Mouse (Mus musculus) cerebellum, adult 11-12 months (tissue): ENCODE measurements at regions not wholly inside any gene's neighbourhood (a gene's known extent, or its start where the extent isn't known, plus 50 kb on each side); places are given as distances from the start of the nearest gene placed in this dataset.
A peak's percentile ranks its signal among the peaks of the same experiment; 100 is the strongest.

Experiments used
- DNase-seq: peaks from one replicate; pipeline ENCODE4 v3.0.0; 2022

DNA sequence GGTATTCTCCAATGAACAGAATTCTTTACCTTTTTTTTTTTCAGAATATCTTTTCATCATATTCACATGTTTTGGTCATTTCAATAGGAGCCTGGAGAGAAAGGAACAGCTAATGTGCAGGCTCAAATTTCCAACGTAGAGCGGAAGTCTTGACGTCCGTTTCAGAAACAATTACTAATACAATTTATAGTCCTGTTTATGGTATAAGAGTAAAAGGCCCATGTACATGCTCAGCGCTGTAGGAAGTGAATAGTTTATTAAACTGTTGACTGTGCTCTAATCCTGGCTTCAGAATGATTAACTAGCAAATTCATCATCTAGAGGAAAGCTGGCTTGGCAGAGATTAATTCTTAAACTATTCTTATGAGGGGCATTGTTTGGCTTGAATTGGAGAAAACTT, 142.1 kb downstream of the Pik3r1 start:
- no peak for DNase-seq

DNA sequence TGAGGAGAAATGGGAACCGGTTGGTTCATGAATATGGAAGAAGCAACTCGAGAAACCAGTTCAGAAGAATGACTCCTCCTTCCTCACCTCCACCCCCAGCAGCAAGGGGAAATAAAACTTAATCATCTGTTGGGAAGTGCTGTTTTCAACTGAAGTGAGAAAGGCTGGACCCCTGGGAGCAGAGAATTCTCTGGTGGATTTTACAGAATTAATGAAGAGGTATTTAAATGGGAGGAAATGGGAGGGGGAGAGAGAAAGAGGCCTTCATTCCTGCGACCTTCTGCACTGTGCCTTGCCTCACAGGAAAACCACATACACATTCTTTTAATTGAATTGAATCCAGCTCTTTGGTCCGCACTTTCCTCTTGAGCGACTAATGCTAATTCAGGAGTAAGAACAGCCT, 143.8 kb downstream of the Pik3r1 start:
- no peak for DNase-seq

DNA sequence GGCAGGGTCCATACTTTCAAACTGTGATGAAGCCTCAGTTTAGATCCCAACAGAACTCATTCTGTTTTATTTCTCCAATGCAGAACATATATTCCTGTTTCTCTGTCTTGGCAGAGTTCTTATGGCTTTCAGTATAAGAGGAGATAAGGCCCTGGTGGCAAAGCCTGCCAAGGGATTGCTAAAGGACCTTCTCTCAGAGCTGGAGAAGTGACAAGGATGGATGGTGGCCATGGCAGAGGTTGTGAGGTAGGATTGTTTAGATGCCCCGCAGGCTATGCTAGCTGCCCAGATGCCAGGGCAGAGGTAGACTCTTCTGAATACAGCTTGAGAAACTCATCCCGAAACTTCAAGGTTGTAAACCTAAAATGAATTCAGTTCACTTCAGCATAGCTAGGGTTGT, 145.4 kb downstream of the Pik3r1 start:
- DNase-seq = no peak

DNA sequence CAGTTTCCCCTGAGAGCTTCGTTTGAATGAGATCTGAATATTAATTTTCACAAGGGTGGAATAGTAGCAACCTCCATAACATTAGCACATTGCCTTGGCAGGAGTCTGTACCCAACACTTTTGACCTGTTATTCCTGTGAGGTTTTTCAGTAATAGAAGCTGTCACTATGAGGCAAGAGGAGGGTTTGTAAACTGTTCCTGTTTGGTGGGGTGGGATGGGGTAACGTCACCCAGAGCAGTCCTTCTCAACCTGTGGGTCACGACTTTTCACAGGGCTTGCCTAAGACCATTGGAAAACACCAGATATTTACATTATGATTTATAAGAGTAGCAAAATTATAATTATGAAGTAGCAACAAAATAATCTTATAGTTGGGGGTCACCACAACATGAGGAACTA, 147.4 kb downstream of the Pik3r1 start:
- DNase-seq = no peak

DNA sequence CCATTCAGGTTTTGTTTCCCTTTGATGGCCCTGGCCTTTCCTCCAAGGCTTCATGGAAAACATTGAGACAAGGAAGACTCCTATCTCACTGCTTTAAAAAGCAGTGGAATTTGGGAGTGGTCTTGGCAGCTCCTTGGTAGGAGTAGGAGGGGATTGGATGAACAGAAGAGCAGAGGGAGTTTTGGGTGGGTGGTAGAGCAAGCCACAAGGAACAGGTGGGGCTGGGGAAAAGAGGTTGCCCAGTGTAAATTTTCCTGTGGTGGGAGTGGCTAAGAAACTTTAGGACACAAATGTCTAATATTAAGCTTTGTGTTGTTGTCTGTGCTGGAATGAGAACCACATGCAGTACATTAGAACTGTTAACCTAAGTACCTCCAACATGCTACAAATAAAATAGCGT, 148.9 kb downstream of the Pik3r1 start:
- DNase-seq = no peak

DNA sequence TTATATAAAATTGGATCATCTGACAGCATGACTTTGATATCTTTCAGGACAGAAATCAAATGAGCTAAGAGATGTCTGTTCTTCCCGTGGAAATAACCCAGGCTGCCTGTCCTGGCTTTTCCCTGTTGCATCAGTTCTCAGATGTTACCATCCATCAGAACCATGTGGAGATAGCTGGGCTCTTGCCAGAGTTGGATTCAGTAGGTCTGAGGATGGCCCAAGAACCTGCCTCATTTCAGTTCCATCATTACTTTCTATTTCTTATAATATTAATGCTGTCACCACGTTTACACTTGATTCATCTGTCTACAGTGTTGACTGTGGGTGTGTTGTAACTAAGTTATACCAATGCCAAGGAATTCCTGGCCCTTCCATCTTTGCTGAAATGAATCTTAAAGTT, 155.2 kb downstream of the Pik3r1 start:
- DNase-seq = no peak

DNA sequence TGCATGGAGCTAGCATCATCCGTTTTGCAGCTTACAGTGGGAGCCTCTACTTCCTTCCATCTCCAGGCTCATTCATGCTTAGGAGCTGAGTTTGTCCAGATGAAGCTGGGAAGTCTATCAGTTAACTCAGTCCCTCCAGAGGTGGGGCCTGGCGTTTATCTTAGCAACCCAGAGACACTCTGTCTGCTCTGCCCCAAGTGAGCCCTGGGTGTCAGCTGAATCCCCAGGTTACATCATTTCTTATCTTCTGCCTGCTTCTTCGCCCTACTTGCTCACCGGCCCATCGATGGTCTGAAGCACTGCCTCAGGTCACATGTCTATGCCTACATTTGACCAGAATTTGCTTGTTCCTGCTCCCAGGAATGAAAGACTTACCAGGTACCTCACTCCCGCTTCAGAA, 156.3 kb downstream of the Pik3r1 start:
- DNase-seq = no peak

DNA sequence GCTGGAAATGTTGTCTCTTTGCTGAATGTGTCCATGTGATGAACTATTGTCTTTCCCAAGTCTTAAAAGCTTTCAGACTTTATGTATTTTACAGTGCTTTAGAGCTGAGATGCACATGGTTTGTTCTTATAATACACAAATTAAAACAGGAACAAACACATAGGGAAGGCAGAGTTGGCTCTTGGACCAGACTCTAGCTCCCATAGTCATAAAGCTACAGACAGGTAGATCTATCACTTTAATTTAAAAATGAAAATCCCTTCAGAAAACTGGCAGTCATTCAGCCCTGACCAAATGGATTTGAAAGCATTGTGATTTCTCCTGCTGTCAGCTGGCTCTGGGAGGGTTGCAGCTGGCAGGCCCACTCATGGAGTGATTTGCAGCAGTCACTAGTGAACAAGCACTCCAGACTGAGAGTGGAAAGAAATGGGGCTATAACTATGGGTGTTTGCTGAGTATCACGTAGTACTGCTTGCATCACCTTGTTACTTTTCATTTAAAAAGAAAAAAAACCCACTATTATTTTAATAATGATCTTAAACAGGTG, 161.8 kb downstream of the Pik3r1 start:
- DNase-seq = no peak

DNA sequence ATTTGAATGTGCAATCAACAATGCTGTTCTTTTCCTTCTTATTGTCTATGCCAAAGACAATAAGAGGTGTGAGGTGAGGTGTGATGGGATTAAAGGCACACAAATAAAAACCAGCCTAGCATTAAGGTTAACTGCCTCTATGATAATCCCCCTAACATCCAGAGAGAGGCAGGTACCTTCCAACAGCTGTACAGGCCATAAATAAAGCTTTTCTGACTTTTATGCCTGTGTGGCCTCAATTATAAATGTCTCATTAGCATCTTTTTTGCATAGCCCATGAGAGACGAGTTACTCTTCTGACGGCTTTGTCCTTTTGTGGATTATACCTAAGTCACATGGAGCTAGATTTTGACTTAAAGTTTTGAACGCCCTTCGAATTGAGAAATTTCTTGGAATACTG, 162.3 kb downstream of the Pik3r1 start:
- no peak for DNase-seq

DNA sequence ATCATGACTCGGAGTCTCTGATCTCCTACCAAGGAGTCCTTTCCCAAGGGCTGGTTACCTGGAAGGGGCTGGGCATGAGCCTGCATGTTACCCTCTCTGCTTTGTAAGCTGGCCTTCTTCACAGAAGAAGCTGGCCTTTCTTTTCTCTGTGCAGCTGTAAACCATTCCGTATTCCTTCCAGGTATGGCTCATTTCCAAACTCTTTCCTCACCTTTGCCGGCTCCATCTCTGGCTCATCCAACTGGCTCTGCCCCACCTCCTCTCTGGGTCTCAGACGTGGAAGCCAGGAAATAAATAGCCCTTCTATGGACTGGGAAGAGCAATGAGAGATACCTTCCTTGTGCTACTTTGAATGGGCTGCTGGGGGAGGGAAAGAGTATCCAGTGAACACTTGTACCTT, 163.0 kb downstream of the Pik3r1 start:
- no peak for DNase-seq

DNA sequence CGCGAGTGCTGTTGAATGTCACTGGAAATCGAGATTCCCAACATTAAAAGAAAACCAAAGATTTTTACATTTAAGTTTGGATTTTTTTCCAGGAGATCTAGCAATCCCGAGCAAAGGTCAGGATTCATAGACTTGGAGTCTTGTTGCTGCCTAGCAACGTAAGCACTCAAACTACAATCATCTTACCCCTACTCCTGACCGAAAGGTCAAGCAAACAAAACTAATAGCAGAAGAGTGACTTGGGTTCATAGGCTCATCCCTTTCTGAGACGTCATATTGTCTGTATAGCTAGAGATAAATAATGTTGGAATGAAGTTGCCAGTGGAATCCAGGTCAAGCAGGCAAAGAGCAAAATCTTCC, 169.9 kb downstream of the Pik3r1 start:
- no peak for DNase-seq

DNA sequence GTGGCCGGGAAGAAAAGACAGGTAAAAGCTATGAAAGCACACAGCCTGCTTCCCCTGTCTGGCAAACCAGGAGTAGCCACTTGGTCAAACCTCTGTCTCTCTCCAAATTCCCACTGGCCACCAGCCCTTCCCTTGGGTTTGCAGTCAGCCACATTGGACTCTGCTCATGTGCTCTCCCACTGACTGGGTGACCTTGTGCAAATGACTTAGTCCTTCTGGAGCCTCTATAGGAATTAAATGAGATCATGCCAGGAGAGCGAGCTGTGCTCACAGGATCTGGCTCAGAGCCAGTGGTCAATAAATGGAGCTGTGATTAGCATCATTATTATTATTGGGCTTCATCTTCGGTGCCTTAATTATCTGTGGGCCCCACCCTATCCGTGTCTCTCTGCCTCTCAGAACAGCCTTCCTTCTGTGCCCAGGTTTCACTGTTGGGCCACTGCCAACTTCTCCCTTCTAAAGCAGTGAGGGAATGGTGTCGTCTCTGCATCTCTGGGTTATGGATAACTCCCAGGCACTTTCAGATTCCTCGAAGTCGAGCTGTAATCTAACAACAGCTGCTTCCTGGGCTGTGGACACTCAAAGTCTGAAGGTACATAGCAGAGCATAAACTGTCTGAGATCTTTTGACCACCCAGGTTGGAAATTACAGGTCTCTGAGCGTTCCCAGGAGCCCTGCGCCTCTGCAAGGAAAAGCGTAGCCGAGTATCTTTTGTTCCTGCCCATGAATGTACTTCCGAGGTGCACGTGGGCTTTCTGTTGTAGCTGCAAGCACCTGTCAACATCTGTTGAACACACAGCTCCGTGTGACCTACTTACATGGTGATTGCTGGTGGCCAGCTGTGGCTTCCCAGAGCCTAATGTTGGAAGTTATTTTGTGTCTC, 170.5 kb downstream of the Pik3r1 start:
- DNase-seq = peak; percentile 40

DNA sequence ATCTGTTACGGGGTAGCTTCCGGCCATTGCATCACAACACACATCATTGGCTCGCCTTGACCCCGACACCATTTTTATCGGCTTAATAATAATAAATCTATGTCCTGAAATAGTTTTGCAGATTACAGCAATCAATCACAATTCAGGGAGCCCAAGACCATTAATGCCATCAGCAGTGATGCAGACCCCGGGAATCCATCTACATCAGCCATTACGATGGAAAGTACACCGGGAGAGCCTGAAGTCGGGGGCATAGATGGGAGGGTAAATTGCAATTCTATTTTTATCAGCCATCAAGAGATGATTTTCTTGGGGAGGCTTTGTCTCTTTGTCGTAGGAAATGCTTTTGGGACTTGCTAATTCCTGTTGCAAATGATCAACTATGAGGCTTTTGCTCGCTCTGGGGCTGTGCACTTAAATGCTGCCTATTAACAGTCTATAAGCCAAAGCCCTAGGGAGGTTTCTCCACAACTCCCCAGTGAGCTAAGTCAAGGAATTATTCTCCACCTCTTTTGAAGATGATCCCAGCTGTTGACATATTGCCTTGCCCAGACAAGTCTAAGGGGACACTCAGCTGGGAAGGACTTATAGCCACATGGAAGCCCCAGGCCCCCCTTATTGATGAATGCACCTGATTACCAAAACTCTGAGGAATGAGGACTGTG, 173.4 kb downstream of the Pik3r1 start:
- no peak for DNase-seq

DNA sequence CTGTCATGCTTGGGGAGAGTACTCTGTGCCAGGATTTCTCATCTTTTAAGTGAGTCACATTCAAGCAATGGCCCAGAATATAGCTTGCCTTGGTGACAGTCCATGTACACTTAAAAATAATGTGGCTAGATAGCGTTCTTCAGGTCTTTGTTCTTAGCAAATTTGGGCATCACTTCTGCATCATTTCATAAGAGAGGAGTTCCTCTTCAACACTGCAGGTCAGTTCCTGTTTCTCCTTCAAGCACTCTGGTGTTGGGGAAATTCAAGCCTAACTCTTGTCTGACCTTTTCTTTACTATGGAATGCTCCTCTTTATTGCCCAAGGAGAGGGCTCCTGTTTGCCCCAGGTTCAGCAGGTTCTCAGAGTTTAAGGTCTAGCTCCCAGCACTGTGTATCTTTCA, 175.7 kb downstream of the Pik3r1 start:
- DNase-seq = no peak

DNA sequence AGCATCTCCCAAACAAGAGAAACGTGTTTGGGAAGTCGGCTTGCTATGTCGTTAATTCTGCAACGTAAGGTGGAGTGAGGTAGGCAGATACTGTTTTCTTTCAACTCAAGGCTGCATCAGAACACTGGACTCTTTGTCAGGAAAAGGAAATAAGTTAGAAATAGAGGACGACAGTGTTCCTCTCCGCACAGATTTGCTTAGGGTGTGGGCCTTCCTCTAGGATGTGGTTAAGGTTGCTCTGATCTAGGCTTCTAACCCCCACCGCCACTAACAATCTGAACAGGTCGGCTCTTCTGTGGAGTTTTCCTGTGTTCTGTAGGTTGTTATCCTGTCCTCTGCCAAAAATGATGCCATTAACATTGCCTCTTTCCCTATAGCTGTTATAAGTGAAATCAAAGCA, 179.1 kb downstream of the Pik3r1 start:
- no peak for DNase-seq

DNA sequence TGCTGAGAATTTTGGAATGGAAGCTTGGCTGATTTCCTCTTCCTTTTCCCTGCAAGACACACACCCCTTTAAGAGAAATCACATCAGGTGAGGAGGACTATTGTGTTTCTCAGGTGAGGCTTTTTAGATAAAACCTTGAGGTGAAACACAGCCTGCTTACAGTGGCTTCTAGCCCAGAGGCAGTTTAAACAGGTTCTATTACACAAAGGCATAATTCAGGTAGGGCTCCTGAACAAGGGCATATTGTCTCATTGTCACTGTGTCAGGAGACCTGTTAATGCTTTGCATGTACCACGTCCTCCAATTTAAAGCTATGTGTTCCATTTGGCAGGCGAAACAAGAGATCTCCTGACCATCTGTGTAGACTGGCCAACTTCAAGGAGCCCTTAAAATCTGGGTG, 181.2 kb downstream of the Pik3r1 start:
- no peak for DNase-seq

DNA sequence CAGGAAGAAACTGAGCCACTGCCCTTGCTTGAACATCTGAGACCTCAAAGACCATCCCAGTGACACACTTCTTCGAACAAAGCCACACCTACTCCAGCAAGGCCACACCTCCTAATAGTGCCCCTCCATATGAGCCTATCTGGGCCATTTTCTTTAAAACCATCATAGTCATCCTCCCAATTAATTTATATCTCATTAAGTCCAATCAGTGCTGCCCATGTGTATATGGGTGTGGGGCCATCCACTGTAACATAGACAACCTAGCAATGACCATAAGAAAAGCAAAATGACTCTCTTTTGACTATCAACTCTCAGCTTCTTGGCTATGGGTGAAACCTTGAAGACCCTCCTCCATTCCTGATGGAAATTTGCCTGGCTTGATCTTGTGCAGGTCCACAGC, 191.5 kb downstream of the Pik3r1 start:
- DNase-seq = no peak

DNA sequence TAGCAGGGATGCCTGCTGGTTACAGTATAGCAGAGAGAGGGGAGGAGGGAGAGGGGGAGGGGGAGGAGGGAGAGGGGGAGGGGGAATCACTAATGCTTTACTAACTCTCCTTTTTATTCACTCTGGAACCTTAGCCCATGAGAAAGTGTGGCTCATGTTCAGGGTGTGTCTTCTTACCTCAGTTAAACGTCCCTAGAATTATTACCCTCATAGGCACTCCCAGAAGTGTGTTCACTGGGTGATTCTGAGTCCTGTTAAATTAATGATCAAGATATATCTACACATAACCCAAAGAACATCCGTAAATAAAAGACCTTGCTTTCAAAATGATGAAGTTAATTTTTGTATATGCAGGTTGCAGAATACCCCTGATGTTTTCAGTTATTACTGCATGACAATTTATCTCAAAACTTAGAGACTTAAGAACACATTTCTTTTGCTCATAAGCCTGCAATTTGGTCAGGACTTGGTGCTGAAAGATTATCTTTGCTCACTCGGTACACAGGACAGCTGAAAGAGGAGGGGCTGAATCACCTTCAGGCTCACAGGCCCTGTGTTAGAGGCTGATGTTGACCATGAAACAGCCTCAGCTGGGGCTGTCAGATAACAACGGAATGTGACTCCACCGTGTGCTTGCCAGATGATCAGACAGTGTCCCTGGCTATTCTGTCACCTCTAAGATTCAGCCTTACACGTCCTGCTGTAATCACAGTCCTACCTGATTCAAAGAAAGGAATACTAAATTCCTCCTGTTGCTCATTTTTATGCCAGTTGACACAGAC, 195.0 kb downstream of the Pik3r1 start:
- DNase-seq = no peak

DNA sequence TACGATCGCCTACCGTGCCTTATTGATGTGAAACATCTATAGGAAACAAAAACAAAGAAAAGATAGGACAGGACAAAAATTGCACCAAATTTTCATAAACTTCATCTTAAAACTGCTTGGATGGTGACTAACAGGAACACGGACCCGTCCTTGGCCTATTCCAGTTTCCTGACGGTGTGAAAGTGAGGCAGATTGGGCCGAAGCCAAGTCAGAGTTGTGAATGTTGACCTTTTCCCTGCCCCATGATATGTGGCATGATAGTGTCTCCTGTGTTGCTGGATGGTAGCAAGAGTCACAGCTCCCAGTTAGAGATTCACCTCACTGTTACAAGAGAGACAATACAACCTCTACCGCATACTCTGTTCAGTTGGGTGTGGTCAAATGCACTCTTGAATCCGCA, 195.8 kb downstream of the Pik3r1 start:
- DNase-seq = no peak

DNA sequence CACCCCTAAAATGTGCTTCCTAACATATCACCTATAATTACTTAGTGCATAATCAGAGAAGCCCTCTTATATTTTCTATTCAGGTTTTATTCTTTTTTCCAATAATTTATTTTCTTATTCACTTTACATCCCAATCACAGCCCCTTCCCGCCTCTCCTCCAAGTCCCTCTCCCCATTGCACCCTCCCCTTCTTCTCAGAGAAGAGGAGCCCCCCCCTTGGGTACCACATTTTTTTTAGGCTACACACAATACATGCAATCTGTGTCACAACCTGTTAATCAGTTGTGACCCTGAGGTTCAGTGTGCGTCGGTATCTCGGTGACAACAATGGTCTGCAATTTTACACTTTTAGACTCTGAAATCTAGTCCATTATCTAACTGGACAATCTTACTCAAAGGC, 198.0 kb downstream of the Pik3r1 start:
- DNase-seq = no peak

DNA sequence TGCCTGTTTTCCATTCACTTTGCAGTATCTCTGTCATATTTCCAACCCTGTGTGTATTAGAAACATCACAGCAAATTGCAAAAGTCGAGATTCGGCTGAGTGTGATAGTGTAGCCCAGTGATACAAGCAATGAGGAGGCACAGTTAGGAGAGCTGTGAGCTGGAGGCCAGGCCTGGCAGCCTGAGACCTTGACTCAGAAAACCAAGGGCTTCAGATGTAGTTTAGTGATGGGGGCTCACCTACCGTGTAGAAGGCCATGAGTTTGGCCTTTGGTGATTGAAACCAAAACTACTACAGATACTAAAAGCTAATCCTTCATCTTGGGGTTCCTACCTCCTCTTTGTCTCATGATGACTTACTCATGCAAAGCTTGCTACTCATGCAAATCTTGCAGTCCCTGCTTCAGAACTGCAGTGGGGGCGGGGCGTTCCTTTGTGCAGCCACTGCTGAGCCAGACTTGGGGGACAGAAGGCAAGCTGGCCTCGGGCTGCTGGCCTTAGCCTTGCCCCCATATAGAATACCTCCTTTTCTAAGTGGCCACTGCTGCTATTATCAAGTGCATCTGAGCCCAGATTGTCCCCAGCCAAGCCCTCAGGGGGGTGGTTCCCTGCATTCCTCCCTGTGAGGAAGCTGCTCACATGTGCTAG, 198.9 kb downstream of the Pik3r1 start:
- DNase-seq = no peak

DNA sequence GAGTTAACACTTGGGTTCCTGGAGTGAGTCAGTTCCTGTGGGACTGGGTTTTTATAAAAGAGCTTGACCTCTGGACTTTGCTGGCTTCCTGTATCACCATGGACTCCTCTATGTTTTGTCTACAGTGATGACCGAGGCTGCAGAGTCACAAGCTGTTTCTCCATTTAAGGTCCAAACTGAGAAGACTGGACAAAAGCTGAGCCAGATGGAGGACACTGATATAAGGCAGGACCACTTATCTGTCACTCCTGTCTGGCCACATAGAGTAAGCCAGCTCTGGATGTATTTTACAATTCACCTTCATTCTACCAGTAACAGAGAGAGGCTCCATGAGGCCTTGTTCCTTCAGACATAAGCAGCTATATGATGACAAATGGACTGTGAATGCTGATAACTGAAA, 202.7 kb downstream of the Pik3r1 start:
- DNase-seq = no peak

DNA sequence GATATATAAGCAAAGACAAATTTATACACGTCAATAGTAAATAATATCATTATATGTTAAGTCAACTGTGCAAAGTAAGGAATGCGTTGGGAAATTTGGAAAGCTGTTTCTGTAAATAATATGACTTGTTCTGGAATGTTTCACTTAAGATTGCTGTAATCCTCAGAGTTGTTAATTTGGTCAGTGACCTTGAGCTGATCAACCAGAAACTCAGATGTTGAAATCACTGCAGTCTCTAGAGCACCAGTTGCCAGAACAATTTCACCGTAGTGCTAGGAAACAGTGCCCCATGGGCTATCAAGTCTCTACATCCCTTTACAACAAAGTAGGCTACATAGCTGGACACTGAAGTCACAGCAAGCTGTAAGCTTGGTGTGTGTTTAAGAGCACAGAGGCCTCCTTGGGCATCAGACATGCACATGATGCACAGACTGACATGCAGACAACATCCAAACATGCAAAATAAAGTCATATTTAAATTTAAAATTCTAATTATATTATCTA, 212.6 kb downstream of the Pik3r1 start:
- DNase-seq = no peak
